Mouse (Mus musculus) MEL (cell line): ENCODE data around the gene Erh. TPM values are rescaled to one million over a fixed set of nuclear protein-coding genes. Genes with fewer than 3 reads are reported as not detected.

ENCODE experiments used
- DNase-seq: peaks from one replicate; pipeline ENCODE4 v3.0.0; 2011; ENCODE audit warnings: low read depth, low spot score
- H3K27ac ChIP-seq: 2 replicates; pipeline ENCODE4 v1.5.1; 2012; ENCODE audit warnings: low read depth, mild to moderate bottlenecking, control low read depth, low read length, moderate library complexity; ENCODE audit not compliant: control insufficient read depth
- H3K27me3 ChIP-seq, 2 experiments: fragments of 150-350 bp in 1 of 2; sonication (generic) in 1 of 2; 2 replicates each; pipeline ENCODE4 v1.6.1; 2012; ENCODE audit warnings: low read length in 2 of 2, mild to moderate bottlenecking in 2 of 2, improper control_type of control experiment in 1 of 2, moderate library complexity in 1 of 2; ENCODE audit not compliant: insufficient read depth in 2 of 2, control insufficient read depth in 1 of 2
- H3K36me3 ChIP-seq, 2 experiments: 2 replicates each; pipeline ENCODE4 v1.6.1; 2012 to 2014; ENCODE audit warnings: low read length in 2 of 2, improper control_type of control experiment in 1 of 2, inconsistent platforms in 1 of 2, mild to moderate bottlenecking in 1 of 2; ENCODE audit not compliant: insufficient read depth in 2 of 2, control insufficient read depth in 1 of 2
- H3K4me1 ChIP-seq, 2 experiments: fragments of 150-350 bp in 1 of 2; sonication (generic) in 1 of 2; 2 replicates each; pipeline ENCODE4 v1.6.1; 2012; ENCODE audit warnings: low read length in 2 of 2, improper control_type of control experiment in 1 of 2, mild to moderate bottlenecking in 1 of 2; ENCODE audit not compliant: insufficient read depth in 2 of 2, control insufficient read depth in 1 of 2
- H3K4me3 ChIP-seq, 2 experiments: fragments of 150-350 bp in 1 of 2; sonication (generic) in 1 of 2; 2 replicates each; pipeline ENCODE4 v1.5.1; 2012; ENCODE audit warnings: low read depth in 2 of 2, low read length in 2 of 2, mild to moderate bottlenecking in 2 of 2, moderate library complexity in 2 of 2, control low read depth in 1 of 2, improper control_type of control experiment in 1 of 2; ENCODE audit not compliant: control insufficient read depth in 1 of 2, insufficient read depth in 1 of 2
- H3K79me2 ChIP-seq: 2 replicates; pipeline ENCODE4 v1.6.1; 2012; ENCODE audit warnings: mild to moderate bottlenecking, low read length, moderate library complexity; ENCODE audit not compliant: control insufficient read depth, poor library complexity, insufficient read depth
- H3K9ac ChIP-seq: 2 replicates; pipeline ENCODE4 v1.6.1; 2012; ENCODE audit warnings: low read depth, mild to moderate bottlenecking, control low read depth, low read length, moderate library complexity; ENCODE audit not compliant: control insufficient read depth, poor library complexity, severe bottlenecking
- H3K9me3 ChIP-seq: fragments of 150-350 bp; sonication (generic); replicated peaks from 2 replicates; pipeline ENCODE4 v1.6.1; 2012; ENCODE audit warnings: mild to moderate bottlenecking, low read length, improper control_type of control experiment, moderate library complexity; ENCODE audit not compliant: insufficient read depth
- BHLHE40 ChIP-seq: IDR thresholded peaks from 2 replicates; pipeline ENCODE4 v1.6.1; 2012; ENCODE audit warnings: low read depth, mild to moderate bottlenecking, inconsistent platforms, low read length, improper control_type of control experiment, borderline replicate concordance
- CHD1 ChIP-seq: IDR thresholded peaks from 2 replicates; pipeline ENCODE4 v1.6.1; 2012; ENCODE audit warnings: low read depth, mild to moderate bottlenecking, inconsistent platforms, low read length, improper control_type of control experiment
- CHD2 ChIP-seq: IDR thresholded peaks from 2 replicates; pipeline ENCODE4 v1.6.1; 2011; ENCODE audit warnings: low read length, improper control_type of control experiment
- E2F4 ChIP-seq: IDR thresholded peaks from 2 replicates; pipeline ENCODE4 v1.6.1; 2011; ENCODE audit warnings: low read depth, low read length, improper control_type of control experiment, borderline replicate concordance
- EP300 ChIP-seq, 2 experiments: IDR thresholded peaks; 2 replicates each; pipeline ENCODE4 v1.6.1; 2011; ENCODE audit warnings: improper control_type of control experiment in 2 of 2, low read length in 2 of 2, low read depth in 1 of 2, mild to moderate bottlenecking in 1 of 2
- GABPA ChIP-seq: IDR thresholded peaks from 2 replicates; pipeline ENCODE4 v1.6.1; 2012; ENCODE audit warnings: low read depth, mild to moderate bottlenecking, inconsistent platforms, low read length, improper control_type of control experiment, moderate library complexity
- GATA1 ChIP-seq: IDR thresholded peaks from 2 replicates; pipeline ENCODE4 v1.6.1; 2011; ENCODE audit warnings: low read depth, low read length, improper control_type of control experiment
- MAFK ChIP-seq: IDR thresholded peaks from 2 replicates; pipeline ENCODE4 v1.6.1; 2011; ENCODE audit warnings: low read depth, mild to moderate bottlenecking, low read length, improper control_type of control experiment, borderline replicate concordance
- MAX ChIP-seq: IDR thresholded peaks from 2 replicates; pipeline ENCODE4 v1.6.1; 2011; ENCODE audit warnings: low read length, improper control_type of control experiment
- MEF2A ChIP-seq: IDR thresholded peaks from 2 replicates; pipeline ENCODE4 v1.6.1; 2014; ENCODE audit warnings: low read depth, mild to moderate bottlenecking, inconsistent platforms, low read length, improper control_type of control experiment; ENCODE audit not compliant: poor library complexity, insufficient replicate concordance, severe bottlenecking; ENCODE audit errors: extremely low read depth
- MYB ChIP-seq: IDR thresholded peaks from 2 replicates; pipeline ENCODE4 v1.6.1; 2011; ENCODE audit warnings: mild to moderate bottlenecking, low read depth, low read length, improper control_type of control experiment
- MYC ChIP-seq: IDR thresholded peaks from 2 replicates; pipeline ENCODE4 v1.6.1; 2011; ENCODE audit warnings: low read depth, mild to moderate bottlenecking, low read length, improper control_type of control experiment, moderate library complexity
- NRF1 ChIP-seq: IDR thresholded peaks from 2 replicates; pipeline ENCODE4 v1.6.1; 2014; ENCODE audit warnings: low read depth, mild to moderate bottlenecking, inconsistent platforms, low read length, improper control_type of control experiment, moderate library complexity; ENCODE audit not compliant: poor library complexity, insufficient read depth, severe bottlenecking
- POLR2A ChIP-seq, 2 experiments: IDR thresholded peaks; 2 replicates each; pipeline ENCODE4 v1.6.1; 2011 to 2012; ENCODE audit warnings: low read length in 2 of 2, mild to moderate bottlenecking in 2 of 2, control low read depth in 1 of 2, improper control_type of control experiment in 1 of 2, low read depth in 1 of 2, moderate library complexity in 1 of 2; ENCODE audit not compliant: control insufficient read depth in 1 of 2, insufficient read depth in 1 of 2, poor library complexity in 1 of 2
- POLR2AphosphoS2 ChIP-seq: IDR thresholded peaks from 2 replicates; pipeline ENCODE4 v1.6.1; 2011; ENCODE audit warnings: low read length, improper control_type of control experiment
- POLR2AphosphoS5 ChIP-seq: IDR thresholded peaks from 2 replicates; pipeline ENCODE4 v1.6.1; 2012; ENCODE audit warnings: low read depth, borderline replicate concordance, mild to moderate bottlenecking, inconsistent platforms, low read length, moderate library complexity, mixed read lengths
- RAD21 ChIP-seq: IDR thresholded peaks from 2 replicates; pipeline ENCODE4 v1.6.1; 2011; ENCODE audit warnings: mild to moderate bottlenecking, low read depth, low read length, improper control_type of control experiment
- RCOR1 ChIP-seq: IDR thresholded peaks from 2 replicates; pipeline ENCODE4 v1.6.1; 2012; ENCODE audit warnings: low read depth, mild to moderate bottlenecking, inconsistent platforms, low read length, improper control_type of control experiment
- SMC3 ChIP-seq: IDR thresholded peaks from 2 replicates; pipeline ENCODE4 v1.6.1; 2011; ENCODE audit warnings: low read depth, low read length, improper control_type of control experiment
- TAL1 ChIP-seq: IDR thresholded peaks from 2 replicates; pipeline ENCODE4 v1.6.1; 2012; ENCODE audit warnings: mild to moderate bottlenecking, inconsistent platforms, low read length, moderate library complexity, mixed read lengths
- TBP ChIP-seq: IDR thresholded peaks from 2 replicates; pipeline ENCODE4 v1.8.0; 2011; ENCODE audit warnings: low read depth, low read length, improper control_type of control experiment
- TCF12 ChIP-seq: IDR thresholded peaks from 2 replicates; pipeline ENCODE4 v1.6.1; 2014; ENCODE audit warnings: low read depth, mild to moderate bottlenecking, inconsistent platforms, low read length, improper control_type of control experiment, moderate library complexity
- ZC3H11A ChIP-seq: IDR thresholded peaks from 2 replicates; pipeline ENCODE4 v1.6.1; 2012; ENCODE audit warnings: low read depth, mild to moderate bottlenecking, inconsistent platforms, low read length, improper control_type of control experiment
- ZKSCAN1 ChIP-seq: IDR thresholded peaks from 2 replicates; pipeline ENCODE4 v1.6.1; 2012; ENCODE audit warnings: low read depth, mild to moderate bottlenecking, inconsistent platforms, low read length, improper control_type of control experiment, moderate library complexity
- ZMIZ1 ChIP-seq: IDR thresholded peaks from 2 replicates; pipeline ENCODE4 v1.6.1; 2012; ENCODE audit warnings: low read depth, mild to moderate bottlenecking, inconsistent platforms, low read length, improper control_type of control experiment, moderate library complexity
- ZNF384 ChIP-seq: IDR thresholded peaks from 2 replicates; pipeline ENCODE4 v1.6.1; 2012; ENCODE audit warnings: low read depth, mild to moderate bottlenecking, inconsistent platforms, low read length, improper control_type of control experiment
- polyA plus RNA-seq, 2 experiments: library from polyadenylated mRNA; stranded (reverse) in 1 of 2; unstranded in 1 of 2; fragments of >175 nt in 1 of 2; fragments of >200 nt in 1 of 2; gene quantifications; 2 replicates each; pipeline versions ENCODE4 v1.2.1 to v1.2.4; 2012; ENCODE audit warnings: low replicate concordance in 2 of 2, low read depth in 1 of 2; ENCODE audit not compliant: insufficient read length in 2 of 2, insufficient read depth in 1 of 2, missing spikeins in 1 of 2
- total RNA-seq: library from RNA; depleted of rRNA; stranded (reverse); fragments of 300-350 nt; gene quantifications from 2 replicates; pipeline ENCODE4 v1.2.3, GENCODE M21; 2012

Erh gene
- total and polyA plus RNA-seq, 3 experiments, result 299 to 343 TPM; not detected in 1

DNA sequence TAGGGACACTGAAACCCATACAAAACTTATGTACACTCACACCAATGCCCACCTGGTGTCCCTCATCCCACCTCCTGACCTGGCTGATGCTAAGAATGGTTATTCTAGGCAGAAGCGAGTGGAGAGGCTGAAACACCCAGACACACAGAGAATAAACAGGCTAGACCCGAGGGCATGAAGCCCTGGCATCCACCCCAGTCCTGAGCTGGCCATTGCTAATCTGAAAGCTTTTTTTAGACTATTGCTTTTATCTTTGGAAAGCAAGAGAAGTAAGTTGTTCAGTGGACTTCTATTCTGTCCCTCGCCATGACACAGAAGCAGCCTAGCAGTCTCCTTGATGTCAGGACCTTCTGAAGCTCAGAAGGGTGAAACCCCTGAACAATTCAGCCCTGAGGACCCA, 34.2 kb downstream of the Erh start:
- Histone ChIP-seq H3K4me1 (no peaks in the 10 kb centered on the region), H3K9ac (no peak overlapping the region), H3K27me3 (no peaks in the 10 kb centered on the region), H3K79me2 (no peaks in the 10 kb centered on the region), H3K9me3 (no peaks in the 10 kb centered on the region)
- no peak for DNase-seq
- TF ChIP-seq TBP (no peak), ZNF384 (no peak), GATA1 (no peak), MAX (no peak), POLR2AphosphoS5 (no peak), SMC3 (no peak), ZMIZ1 (no peak), CHD1 (no peak), MAFK (no peak), TAL1 (no peak), CHD2 (no peak), E2F4 (no peak), TCF12 (no peak), ZC3H11A (no peak)
- TF ChIP-seq, all 39 proteins: peak for 0
- Histone ChIP-seq H3K27ac (no peak overlapping the region), H3K4me3 (no peak overlapping the region), H3K36me3 (no peaks in the 10 kb centered on the region)

- H3K4me1 ChIP-seq, result peaks cover 0 to under 1% of the 10 kb centered on the region in 2 experiments; a peak in 1 of 4 replicates
- DNase-seq, result no peak
- H3K27me3 ChIP-seq, result no peaks in the 10 kb centered on the region
- peaks cover 0 to under 1% of the 10 kb centered on the region in 2 experiments; a peak in 1 of 4 replicates for H3K36me3 ChIP-seq
- TF ChIP-seq GABPA, result no peak
- no peak for TF ChIP-seq EP300 (IDR thresholded peaks at IDR 0.05; ENCODE audit: low read depth in 1 of 2, low read length in 2 of 2)
- no peak for TF ChIP-seq POLR2A (IDR thresholded peaks at IDR 0.05; ENCODE audit: control insufficient read depth in 1 of 2, insufficient read depth in 1 of 2, low read depth in 1 of 2, low read length in 2 of 2, poor library complexity in 1 of 2)
- TF ChIP-seq MEF2A, result no peak
- no peak for TF ChIP-seq ZKSCAN1
- no peak for TF ChIP-seq TBP
- TF ChIP-seq NRF1, result no peak
- no peak for TF ChIP-seq RCOR1
- TF ChIP-seq ZMIZ1, result no peak
- no peak for TF ChIP-seq BHLHE40
- TF ChIP-seq ZC3H11A, result no peak
- TF ChIP-seq POLR2AphosphoS2, result no peak
- no peak for TF ChIP-seq TCF12
- TF ChIP-seq RAD21, result no peak
- TF ChIP-seq MYC, result no peak
- TF ChIP-seq POLR2AphosphoS5, result no peak
- no peak for TF ChIP-seq MYB
- TF ChIP-seq, all 39 proteins: peak for 0
- Histone ChIP-seq H3K79me2 (no peaks in the 10 kb centered on the region), H3K9ac (no peak overlapping the region), H3K9me3 (no peaks in the 10 kb centered on the region), H3K27ac (no peak overlapping the region), H3K4me3 (no peak overlapping the region)
Measured at GRCm38 (mm10) chr12:80608576-80608975, 35.6 kb downstream of the Erh start.
